Mouse (Mus musculus) forebrain, embryonic 14.5 days (tissue): ENCODE measurements around the gene Cecr2. TPM values are rescaled to one million over a fixed set of nuclear protein-coding genes. Genes with fewer than 3 reads are reported as not detected.
"Not testable (repeated sequence)": the region's sequence is repeated elsewhere in the genome, so short reads cannot be mapped to it uniquely, and the experiment has no call there.

Experiments used
- ATAC-seq: fragments of 200-750 bp; cut with Nextera tagmentation; 2 replicates; pipeline ENCODE4 v1.8.0; 2017; ENCODE audit warnings: mild to moderate bottlenecking, moderate library complexity
- DNase-seq: peaks from one replicate; pipeline ENCODE4 v3.0.0-alpha.2; 2015; ENCODE audit warnings: low spot score
- H3K27ac ChIP-seq: fragments of 300-500 bp; sonication (generic); 2 replicates; pipeline ENCODE4 v1.5.1; 2014; ENCODE audit warnings: low read depth, mild to moderate bottlenecking, control low read depth, low read length, moderate library complexity
- H3K27me3 ChIP-seq: fragments of 300-500 bp; sonication (generic); replicated peaks from 2 replicates; pipeline ENCODE4 v1.6.1; 2014; ENCODE audit warnings: low read length, control low read depth, mixed read lengths; ENCODE audit not compliant: control insufficient read depth, insufficient read depth
- H3K36me3 ChIP-seq: fragments of 300-500 bp; sonication (generic); 2 replicates; pipeline ENCODE4 v1.6.1; 2014; ENCODE audit warnings: low read length, control low read depth; ENCODE audit not compliant: control insufficient read depth, insufficient read depth
- H3K4me1 ChIP-seq: fragments of 300-500 bp; sonication (generic); 2 replicates; pipeline ENCODE4 v1.6.1; 2014; ENCODE audit warnings: antibody characterized with exemption, low read length, control low read depth; ENCODE audit not compliant: control insufficient read depth, insufficient read depth
- H3K4me2 ChIP-seq: fragments of 300-500 bp; sonication (generic); 2 replicates; pipeline ENCODE4 v1.6.1; 2014; ENCODE audit warnings: mild to moderate bottlenecking, control low read depth, low read length
- H3K4me3 ChIP-seq: fragments of 300-500 bp; sonication (generic); 2 replicates; pipeline ENCODE4 v1.5.1; 2014; ENCODE audit warnings: low read depth, low read length, control low read depth
- H3K9ac ChIP-seq: fragments of 300-500 bp; sonication (generic); 2 replicates; pipeline ENCODE4 v1.6.1; 2014; ENCODE audit warnings: mild to moderate bottlenecking, low read length, control low read depth, moderate library complexity
- H3K9me3 ChIP-seq: fragments of 300-500 bp; sonication (generic); replicated peaks from 2 replicates; pipeline ENCODE4 v1.6.1; 2016; ENCODE audit warnings: low read length, control low read depth, mixed read lengths; ENCODE audit not compliant: control insufficient read depth
- WGBS: fragments of 180-500 bp; shearing (Covaris S2); extraction: QIAGEN DNeasy Blood & Tissue Kit; methylation state at CpG from one replicate; pipeline ENCODE4 v1.1.7; 2014; 5-methylcytosine and 5-hydroxymethylcytosine counted together
- polyA plus RNA-seq: library from polyadenylated mRNA; unstranded; fragments of >200 nt; fragmentation: Nextera tagmentation; extraction: Ambion mirVana; gene quantifications from 2 replicates; pipeline ENCODE4 v1.2.1, GENCODE M21; 2014

The Cecr2 gene
- polyA plus RNA-seq, 1 experiment from 2014 or later: 5.3 TPM

DNA sequence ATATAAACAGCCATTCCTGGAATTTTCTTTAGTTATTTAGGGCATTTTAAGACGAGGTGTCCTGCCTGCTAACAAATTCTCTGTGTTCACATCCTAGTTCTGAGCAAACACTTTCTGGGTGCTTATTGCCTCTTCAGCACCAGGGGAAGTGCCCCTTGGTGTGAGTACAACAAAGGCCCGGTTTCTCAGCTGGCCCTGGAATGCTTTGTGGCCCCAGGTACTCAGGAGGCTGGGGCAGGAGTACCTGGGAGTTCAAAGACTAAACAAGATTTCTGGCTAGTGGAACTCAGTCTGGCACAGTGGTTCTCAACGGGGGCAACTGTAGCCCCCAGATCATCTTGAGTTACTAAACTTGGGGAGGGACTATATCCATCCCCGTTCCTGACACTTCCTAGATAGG lies 26.6 kb upstream of the Cecr2 start:
- H3K27me3 ChIP-seq: no peaks in the 10 kb centered on the region
- WGBS: 28% methylated on average over 4 of the region's 4 CpGs
- ATAC-seq: no peak

DNA sequence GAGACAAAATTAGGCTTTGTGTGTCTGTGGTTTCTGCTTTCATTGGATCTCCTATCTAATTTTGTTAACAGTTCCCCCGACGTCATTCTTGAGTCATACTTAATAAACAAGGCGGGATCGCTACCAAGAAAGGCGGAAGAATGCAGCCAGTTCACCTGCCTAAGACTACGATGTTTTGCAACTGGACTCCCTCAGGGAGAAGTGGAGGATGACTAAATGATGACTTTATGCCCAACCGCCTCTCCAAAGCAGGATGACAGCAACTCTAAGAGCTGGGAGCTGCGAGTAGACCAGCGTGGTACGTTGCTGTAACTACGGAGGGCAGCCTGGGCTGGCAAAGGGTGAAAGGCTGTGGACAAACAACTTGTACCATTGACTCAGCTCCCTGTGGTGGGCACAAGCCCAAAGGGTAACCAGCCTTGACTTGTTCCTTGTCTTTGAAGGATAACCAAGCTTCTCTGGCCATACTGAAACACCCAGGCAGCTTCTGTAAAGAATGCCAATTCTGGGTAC lies 24.2 kb upstream of the Cecr2 start:
- Histone ChIP-seq H3K4me1 (no peaks in the 10 kb centered on the region), H3K27me3 (no peaks in the 10 kb centered on the region), H3K9me3 (no peaks in the 10 kb centered on the region), H3K27ac (no peak overlapping the region), H3K36me3 (no peaks in the 10 kb centered on the region), H3K4me3 (no peak overlapping the region), H3K4me2 (no peak overlapping the region), H3K9ac (no peak overlapping the region)
- no peak for ATAC-seq
- DNase-seq: no peak
- 90% methylated on average over 11 of the region's 11 CpGs for WGBS

More for the DNA sequence above, 26.6 kb upstream of the Cecr2 start:
- Histone ChIP-seq H3K4me1 (no peaks in the 10 kb centered on the region), H3K36me3 (no peaks in the 10 kb centered on the region), H3K9me3 (no peaks in the 10 kb centered on the region), H3K4me2 (no peak overlapping the region), H3K27ac (no peak overlapping the region), H3K4me3 (no peak overlapping the region), H3K9ac (no peak overlapping the region)
- DNase-seq: no peak

DNA sequence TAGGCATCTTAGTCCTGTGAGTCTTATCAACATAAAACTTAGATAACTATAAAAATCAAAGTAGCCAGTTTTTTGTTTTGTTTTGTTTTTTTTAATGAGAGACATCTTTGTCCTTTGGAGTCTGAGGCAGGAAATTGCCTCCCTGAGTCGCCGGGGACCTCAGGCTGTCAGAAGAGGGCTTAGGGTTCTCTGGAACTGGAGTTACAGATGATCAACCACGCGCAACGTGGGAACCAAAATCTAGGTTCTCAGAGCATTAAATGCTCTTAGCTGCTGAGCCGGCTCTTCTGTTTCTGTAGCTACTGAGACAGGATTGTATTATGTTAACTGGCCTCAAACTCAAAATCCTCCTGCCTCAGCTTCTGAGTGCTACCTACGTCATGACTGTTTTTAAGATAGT lies 22.4 kb upstream of the Cecr2 start:
- H3K4me2 ChIP-seq: no peak overlapping the region
- no peaks in the 10 kb centered on the region for H3K9me3 ChIP-seq
- no peak overlapping the region for H3K27ac ChIP-seq
- no peak overlapping the region for H3K9ac ChIP-seq
- no peak for ATAC-seq
- no peak for DNase-seq
- H3K36me3 ChIP-seq: no peaks in the 10 kb centered on the region
- no peaks in the 10 kb centered on the region for H3K27me3 ChIP-seq
- 65% methylated on average over 7 of the region's 7 CpGs for WGBS
- no peak overlapping the region for H3K4me3 ChIP-seq
- H3K4me1 ChIP-seq: no peaks in the 10 kb centered on the region

DNA sequence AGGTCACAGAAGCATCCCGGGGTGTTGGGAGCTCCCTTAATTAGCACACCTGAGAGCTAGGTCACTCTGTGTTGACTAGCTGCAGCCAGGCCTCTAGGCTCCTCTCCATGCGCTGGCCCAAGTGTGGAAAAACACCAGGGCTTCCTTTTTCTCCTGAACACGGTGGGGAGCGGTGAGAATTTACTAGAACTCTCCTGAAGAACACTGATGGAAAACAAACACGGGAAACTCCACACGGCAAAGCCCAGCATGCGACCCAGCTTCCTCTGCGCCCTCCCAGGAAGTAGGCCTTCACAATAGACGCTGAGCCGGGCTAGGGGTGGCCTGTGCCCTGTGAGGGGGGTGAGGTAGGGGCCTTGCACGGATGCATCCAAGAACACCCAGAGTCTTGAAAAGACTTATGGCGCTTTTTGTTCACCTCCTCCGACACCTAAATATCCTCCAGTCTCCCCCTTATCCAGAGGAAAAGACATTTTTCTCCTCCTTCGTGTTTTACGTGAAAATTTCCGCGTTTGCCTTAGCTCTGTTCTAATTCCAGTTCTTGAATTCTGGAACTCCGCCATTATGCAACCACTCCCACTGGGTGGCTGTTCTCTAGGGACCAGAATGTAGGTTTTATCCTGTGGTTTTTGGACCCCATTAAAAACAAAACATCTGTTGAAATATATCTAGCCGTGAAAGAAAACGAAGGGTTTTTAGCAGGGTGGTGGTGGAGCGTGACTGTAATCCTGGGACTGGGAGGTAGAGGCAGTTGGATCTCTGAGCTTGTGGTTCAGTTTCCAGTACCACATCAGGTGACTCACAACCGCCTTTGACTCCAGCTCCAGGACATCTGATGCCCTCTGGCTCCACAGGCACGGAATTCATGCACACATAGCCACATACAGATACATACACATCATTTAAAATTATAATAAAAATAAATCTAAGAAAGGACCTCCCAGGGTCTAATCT lies 21.5 kb upstream of the Cecr2 start:
- no peak for DNase-seq
- H3K4me2 ChIP-seq: no peak overlapping the region
- ATAC-seq: no peak
- no peaks in the 10 kb centered on the region for H3K27me3 ChIP-seq
- no peaks in the 10 kb centered on the region for H3K36me3 ChIP-seq
- H3K27ac ChIP-seq: no peak overlapping the region
- 56% methylated on average over 23 of the region's 23 CpGs for WGBS
- H3K4me1 ChIP-seq: no peaks in the 10 kb centered on the region
- no peaks in the 10 kb centered on the region for H3K9me3 ChIP-seq
- no peak overlapping the region for H3K9ac ChIP-seq
- no peak overlapping the region for H3K4me3 ChIP-seq

DNA sequence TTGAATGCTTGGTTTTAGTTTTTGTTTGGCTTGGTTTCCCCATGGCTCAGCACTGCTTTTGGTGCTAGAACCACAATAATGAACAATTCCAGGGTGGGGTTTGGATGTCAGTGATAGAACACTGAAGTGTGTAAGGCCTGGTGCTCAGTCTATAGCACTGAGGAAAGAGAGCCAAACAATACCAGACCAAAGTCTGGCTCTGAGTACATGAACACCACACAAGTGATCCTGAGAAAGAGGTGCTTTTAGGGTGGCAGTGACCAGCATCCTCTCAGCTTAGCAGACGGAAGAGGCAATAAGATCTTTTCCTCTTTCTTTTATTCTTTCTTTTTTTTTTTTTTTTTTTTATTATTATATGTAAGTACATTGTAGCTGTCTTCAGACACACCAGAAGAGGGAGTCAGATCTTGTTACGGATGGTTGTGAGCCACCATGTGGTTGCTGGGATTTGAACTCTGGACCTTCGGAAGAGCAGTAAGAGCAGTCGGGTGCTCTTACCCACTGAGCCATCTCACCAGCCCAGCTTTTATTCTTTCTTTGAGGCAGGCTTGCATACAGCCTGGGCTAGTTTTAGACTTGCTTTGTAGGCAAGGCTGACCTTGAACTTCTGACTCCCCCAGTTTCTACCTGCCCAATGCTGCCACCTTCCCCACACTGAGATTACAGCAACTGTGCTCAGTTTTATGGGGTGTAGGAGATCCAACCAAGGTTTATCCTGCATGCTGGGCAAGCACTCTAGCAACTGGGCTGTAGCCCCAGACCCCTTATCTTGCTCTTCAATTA lies 18.7 kb upstream of the Cecr2 start:
- H3K9me3 ChIP-seq, H3K27ac ChIP-seq, H3K4me2 ChIP-seq, H3K4me1 ChIP-seq, H3K9ac ChIP-seq, H3K36me3 ChIP-seq, ATAC-seq, H3K4me3 ChIP-seq, DNase-seq, H3K27me3 ChIP-seq: not testable (repeated sequence)
- WGBS: 85% methylated on average over 3 of the region's 4 CpGs

DNA sequence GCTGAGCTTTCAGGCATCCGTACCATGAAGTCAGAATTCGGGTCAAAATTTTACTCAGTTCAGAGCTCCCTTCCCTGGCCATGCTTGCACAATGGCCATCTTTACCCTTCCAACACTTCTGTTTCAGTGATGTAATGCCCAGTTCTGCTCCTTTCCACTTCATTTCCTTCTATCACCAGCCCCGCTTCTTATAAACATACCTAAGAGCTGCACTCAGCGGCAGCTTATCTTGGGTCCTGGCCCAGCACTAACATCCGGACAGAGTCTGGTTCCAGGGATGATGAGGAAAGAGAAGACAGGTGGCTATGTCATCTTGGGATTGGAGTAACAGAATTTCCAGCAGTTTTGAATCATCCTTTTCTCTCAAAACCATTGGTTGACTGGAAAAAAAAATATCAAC lies 18.0 kb upstream of the Cecr2 start:
- Histone ChIP-seq H3K27ac (no peak overlapping the region), H3K27me3 (no peaks in the 10 kb centered on the region), H3K9me3 (no peaks in the 10 kb centered on the region), H3K4me2 (no peak overlapping the region), H3K9ac (no peak overlapping the region), H3K4me3 (no peak overlapping the region), H3K4me1 (no peaks in the 10 kb centered on the region), H3K36me3 (no peaks in the 10 kb centered on the region)
- WGBS: 80% methylated on average over 5 of the region's 5 CpGs
- ATAC-seq: no peak
- no peak for DNase-seq

DNA sequence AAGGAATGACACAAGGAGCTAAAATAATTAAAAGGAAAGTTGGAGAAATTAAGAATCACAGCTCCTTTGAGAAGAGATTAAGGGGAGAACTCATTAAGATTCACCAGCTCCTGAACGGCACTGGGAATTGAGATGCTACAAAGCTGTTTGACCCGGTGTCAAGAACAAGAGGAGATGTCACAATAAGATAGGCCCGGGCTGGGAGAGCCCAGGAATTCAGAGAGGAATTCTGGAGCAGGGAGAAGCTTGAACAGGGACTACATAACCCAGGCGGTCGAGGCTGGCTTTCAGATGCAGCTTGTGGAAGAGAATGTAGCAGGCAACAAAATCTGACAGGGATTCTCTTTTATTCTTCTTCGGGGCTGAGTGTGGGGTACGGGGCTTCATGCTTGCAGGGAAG lies 13.5 kb upstream of the Cecr2 start:
- 24% methylated on average over 7 of the region's 7 CpGs for WGBS
- Histone ChIP-seq H3K4me3 (no peak overlapping the region), H3K27me3 (no peaks in the 10 kb centered on the region), H3K36me3 (no peaks in the 10 kb centered on the region), H3K9me3 (no peaks in the 10 kb centered on the region), H3K9ac (no peak overlapping the region), H3K27ac (no peak overlapping the region), H3K4me1 (no peaks in the 10 kb centered on the region), H3K4me2 (no peak overlapping the region)
- no peak for DNase-seq
- ATAC-seq: no peak

DNA sequence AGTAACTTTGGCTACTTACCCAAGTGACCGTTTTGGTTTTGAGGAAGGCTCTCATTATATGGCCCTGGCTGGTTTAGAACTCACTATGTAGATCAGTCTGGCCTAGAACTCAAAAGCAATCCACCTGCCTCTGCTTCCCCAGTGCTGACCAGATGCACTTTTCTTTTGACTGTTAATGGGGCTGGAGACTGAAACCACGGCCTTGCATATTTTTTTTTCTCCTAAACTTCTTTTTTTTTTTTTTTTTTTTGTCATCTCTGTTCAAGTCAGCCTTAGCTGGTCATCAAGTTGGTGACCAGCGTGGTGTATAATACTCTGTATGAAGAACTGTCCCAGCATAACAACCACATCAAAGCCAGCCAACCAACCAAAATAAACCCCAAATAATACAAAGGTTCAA lies 10.5 kb upstream of the Cecr2 start:
- WGBS: 90% methylated on average over 3 of the region's 3 CpGs
- H3K27ac ChIP-seq: no peak overlapping the region

DNA sequence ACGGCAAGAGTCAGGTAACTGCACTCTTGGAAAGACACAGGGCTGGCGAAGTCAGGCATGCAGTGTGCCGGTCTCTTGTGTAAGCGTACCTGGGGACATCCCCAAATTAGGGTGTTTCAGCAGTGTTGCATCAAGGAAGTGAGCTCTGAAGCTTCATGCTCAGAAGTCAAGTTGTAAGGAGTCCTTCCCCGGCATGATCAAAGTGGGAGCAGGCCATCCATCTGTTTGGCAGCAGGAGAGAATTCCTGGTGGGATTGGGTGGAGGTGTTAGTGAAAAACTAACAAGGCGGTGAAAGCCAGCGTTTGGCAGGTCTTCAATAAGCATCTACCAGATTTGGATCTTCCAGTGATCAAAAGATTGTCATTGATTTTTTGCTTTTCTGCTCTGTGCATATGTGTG lies 7.3 kb upstream of the Cecr2 start:
- Histone ChIP-seq H3K9me3 (no peaks in the 10 kb centered on the region), H3K4me3 (no peak overlapping the region), H3K27ac (no peak overlapping the region), H3K4me2 (no peak overlapping the region), H3K27me3 (no peaks in the 10 kb centered on the region), H3K9ac (no peak overlapping the region), H3K36me3 (no peaks in the 10 kb centered on the region), H3K4me1 (no peaks in the 10 kb centered on the region)
- no peak for ATAC-seq
- 79% methylated on average over 7 of the region's 7 CpGs for WGBS
- DNase-seq: peak; percentile 37

More for the DNA sequence above, 10.5 kb upstream of the Cecr2 start:
- Histone ChIP-seq H3K9me3 (no peaks in the 10 kb centered on the region), H3K27me3 (no peaks in the 10 kb centered on the region), H3K9ac (no peak overlapping the region), H3K36me3 (no peaks in the 10 kb centered on the region), H3K4me2 (no peak overlapping the region), H3K4me1 (no peaks in the 10 kb centered on the region), H3K4me3 (no peak overlapping the region)
- ATAC-seq: no peak
- no peak for DNase-seq
